Mouse (Mus musculus) myocyte (in vitro differentiated cells): ENCODE data around the gene Mt1.

Experiments used
- MAX ChIP-seq: IDR thresholded peaks from one replicate; pipeline ENCODE4 v1.6.1; 2011; ENCODE audit warnings: low read depth, mild to moderate bottlenecking, control low read depth
- MYOD1 ChIP-seq, 3 experiments: IDR thresholded peaks; one replicate each; pipeline ENCODE4 v1.6.1; 2011; ENCODE audit warnings: control low read depth in 2 of 3, low read depth in 2 of 3, mild to moderate bottlenecking in 2 of 3, moderate library complexity in 1 of 3; ENCODE audit not compliant: insufficient read length in 2 of 3, control insufficient read depth in 1 of 3
- MYOG ChIP-seq, 3 experiments: IDR thresholded peaks; one replicate each; pipeline ENCODE4 v1.6.1; 2011; ENCODE audit warnings: control low read depth in 2 of 3, low read depth in 2 of 3, mild to moderate bottlenecking in 2 of 3; ENCODE audit not compliant: insufficient read length in 2 of 3, control insufficient read depth in 1 of 3, insufficient read depth in 1 of 3
- POLR2A ChIP-seq: IDR thresholded peaks from one replicate; pipeline ENCODE4 v1.6.1; 2011; ENCODE audit warnings: low read depth, mild to moderate bottlenecking, control low read depth, moderate library complexity; ENCODE audit not compliant: insufficient read length
- TCF12 ChIP-seq: IDR thresholded peaks from one replicate; pipeline ENCODE4 v1.6.1; 2011; ENCODE audit warnings: mild to moderate bottlenecking, control low read depth; ENCODE audit not compliant: poor library complexity, insufficient read depth, severe bottlenecking

- no peak for TF ChIP-seq POLR2A
- TF ChIP-seq MYOD1 (IDR thresholded peaks at IDR 0.05; ENCODE audit: control insufficient read depth in 1 of 3, insufficient read length in 2 of 3, low read depth in 2 of 3), result peak in 1 of 3 experiments; percentile 16
- TF ChIP-seq MAX, result no peak
- no peak for TF ChIP-seq MYOG (IDR thresholded peaks at IDR 0.05; ENCODE audit: control insufficient read depth in 1 of 3, insufficient read depth in 1 of 3, insufficient read length in 2 of 3, low read depth in 2 of 3)
- TF ChIP-seq TCF12, result no peak
These were observed 7.5 kb upstream of the Mt1 start for GRCm38 (mm10) chr8:94171321-94171755.
